Mouse (Mus musculus): ENCODE results near the gene Chtf18.

The Chtf18 gene

GRCm38 (mm10) chr17:25727265-25728008, at the start of gene Chtf18, which contains the start of gene Rpusd1:
Gene Chtf18, minus strand, starts transcription at chr17:25727419.
Gene Rpusd1, plus strand, starts transcription at chr17:25727670.
- in situ Hi-C loops (cut with MboI; ENCODE audit: low pct_unique_long_range_greater_than_20kb in 1 of 2, low sequenced_read_pairs in 2 of 2, unreplicated experiment in 1 of 2), result no loop called here

- in situ Hi-C loops (cut with MboI; ENCODE audit: low pct_unique_long_range_greater_than_20kb in 1 of 2, low sequenced_read_pairs in 2 of 2, unreplicated experiment in 1 of 2), result no loop called here
Observed at GRCm38 (mm10) chr17:25775318-25776062, 48.3 kb upstream of the Chtf18 start.

GRCm38 (mm10) chr17:25773549-25774120, 46.4 kb upstream of the Chtf18 start, which contains the start of gene Narfl:
Gene Narfl, plus strand, starts transcription at chr17:25773776.
- in situ Hi-C loops (cut with MboI; ENCODE audit: low pct_unique_long_range_greater_than_20kb in 1 of 2, low sequenced_read_pairs in 2 of 2, unreplicated experiment in 1 of 2), result no loop called here

GRCm38 (mm10) chr17:25769331-25769730, 42.1 kb upstream of the Chtf18 start:
- in situ Hi-C loops (cut with MboI; ENCODE audit: low pct_unique_long_range_greater_than_20kb in 1 of 2, low sequenced_read_pairs in 2 of 2, unreplicated experiment in 1 of 2), result loop anchor here in 1 of 2 experiments (5.0 kb wide), 1 partner anchor 37 kb away; no protein-coding TSS in a partner anchor

GRCm38 (mm10) chr17:25765886-25766285, 38.7 kb upstream of the Chtf18 start:
- in situ Hi-C loops (cut with MboI; ENCODE audit: low pct_unique_long_range_greater_than_20kb in 1 of 2, low sequenced_read_pairs in 2 of 2, unreplicated experiment in 1 of 2), result loop anchor here in 1 of 2 experiments (5.0 kb wide), 1 partner anchor 34 kb away; no protein-coding TSS in a partner anchor

- in situ Hi-C loops (cut with MboI; ENCODE audit: low pct_unique_long_range_greater_than_20kb in 1 of 2, low sequenced_read_pairs in 2 of 2, unreplicated experiment in 1 of 2), result no loop called here
Observed at GRCm38 (mm10) chr17:25762591-25762990, 35.4 kb upstream of the Chtf18 start.

- in situ Hi-C loops (cut with MboI; ENCODE audit: low pct_unique_long_range_greater_than_20kb in 1 of 2, low sequenced_read_pairs in 2 of 2, unreplicated experiment in 1 of 2), result no loop called here
Observed at GRCm38 (mm10) chr17:25761561-25761970, 34.3 kb upstream of the Chtf18 start.

- in situ Hi-C loops (cut with MboI; ENCODE audit: low pct_unique_long_range_greater_than_20kb in 1 of 2, low sequenced_read_pairs in 2 of 2, unreplicated experiment in 1 of 2), result no loop called here
Observed at GRCm38 (mm10) chr17:25760148-25760547, 32.9 kb upstream of the Chtf18 start.

GRCm38 (mm10) chr17:25757691-25758090, 30.5 kb upstream of the Chtf18 start:
- in situ Hi-C loops (cut with MboI; ENCODE audit: low pct_unique_long_range_greater_than_20kb in 1 of 2, low sequenced_read_pairs in 2 of 2, unreplicated experiment in 1 of 2), result no loop called here

GRCm38 (mm10) chr17:25756378-25757242, 29.4 kb upstream of the Chtf18 start:
- in situ Hi-C loops (cut with MboI; ENCODE audit: low pct_unique_long_range_greater_than_20kb in 1 of 2, low sequenced_read_pairs in 2 of 2, unreplicated experiment in 1 of 2), result no loop called here

- in situ Hi-C loops (cut with MboI; ENCODE audit: low pct_unique_long_range_greater_than_20kb in 1 of 2, low sequenced_read_pairs in 2 of 2, unreplicated experiment in 1 of 2), result no loop called here
Observed at GRCm38 (mm10) chr17:25755627-25756377, 28.6 kb upstream of the Chtf18 start.

GRCm38 (mm10) chr17:25755086-25755485, 27.9 kb upstream of the Chtf18 start:
- in situ Hi-C loops (cut with MboI; ENCODE audit: low pct_unique_long_range_greater_than_20kb in 1 of 2, low sequenced_read_pairs in 2 of 2, unreplicated experiment in 1 of 2), result no loop called here

- in situ Hi-C loops (cut with MboI; ENCODE audit: low pct_unique_long_range_greater_than_20kb in 1 of 2, low sequenced_read_pairs in 2 of 2, unreplicated experiment in 1 of 2), result no loop called here
Observed at GRCm38 (mm10) chr17:25754241-25754640, 27.0 kb upstream of the Chtf18 start, which contains the start of gene Msln. Gene Msln, minus strand, starts transcription at chr17:25754378.

- in situ Hi-C loops (cut with MboI; ENCODE audit: low pct_unique_long_range_greater_than_20kb in 1 of 2, low sequenced_read_pairs in 2 of 2, unreplicated experiment in 1 of 2), result no loop called here
Observed at GRCm38 (mm10) chr17:25751446-25751845, 24.2 kb upstream of the Chtf18 start.

GRCm38 (mm10) chr17:25749314-25749713, 22.1 kb upstream of the Chtf18 start:
- in situ Hi-C loops (cut with MboI; ENCODE audit: low pct_unique_long_range_greater_than_20kb in 1 of 2, low sequenced_read_pairs in 2 of 2, unreplicated experiment in 1 of 2), result no loop called here

GRCm38 (mm10) chr17:25748238-25748637, 21.0 kb upstream of the Chtf18 start:
- in situ Hi-C loops (cut with MboI; ENCODE audit: low pct_unique_long_range_greater_than_20kb in 1 of 2, low sequenced_read_pairs in 2 of 2, unreplicated experiment in 1 of 2), result no loop called here

- in situ Hi-C loops (cut with MboI; ENCODE audit: low pct_unique_long_range_greater_than_20kb in 1 of 2, low sequenced_read_pairs in 2 of 2, unreplicated experiment in 1 of 2), result no loop called here
Observed at GRCm38 (mm10) chr17:25744311-25744710, 17.1 kb upstream of the Chtf18 start.

GRCm38 (mm10) chr17:25743831-25744230, 16.6 kb upstream of the Chtf18 start:
- in situ Hi-C loops (cut with MboI; ENCODE audit: low pct_unique_long_range_greater_than_20kb in 1 of 2, low sequenced_read_pairs in 2 of 2, unreplicated experiment in 1 of 2), result no loop called here

Data from mouse embryonic stem cell (cell line).